Mouse (Mus musculus): ENCODE measurements at regions not wholly inside any gene's neighbourhood (a gene's known extent, or its start where the extent isn't known, plus 50 kb on each side); places are given as distances from the start of the nearest gene placed in this dataset.
"Not testable (repeated sequence)": the region's sequence is repeated elsewhere in the genome, so short reads cannot be mapped to it uniquely, and the experiment has no call there.

GRCm38 (mm10) chr14:13055198-13055597 is 229.4 kb upstream of the Synpr start:
- no peak for ATAC-seq (ENCODE audit: low FRiP score, low read depth)
- no peaks in the 10 kb centered on the region for H3K36me3 ChIP-seq
- no peak overlapping the region for H3K9ac ChIP-seq
- H3K4me1 ChIP-seq (replicated peaks) = no peaks in the 10 kb centered on the region
- no peak overlapping the region for H3K4me2 ChIP-seq
- 62% methylated on average over 2 of the region's 2 CpGs for WGBS
- no peak overlapping the region for H3K27ac ChIP-seq (replicated peaks)
- no peaks in the 10 kb centered on the region for H3K9me3 ChIP-seq
- no peak overlapping the region for H3K4me3 ChIP-seq
- no peaks in the 10 kb centered on the region for H3K27me3 ChIP-seq

- ATAC-seq (ENCODE audit: low FRiP score, low read depth); H3K9ac ChIP-seq; H3K4me1 ChIP-seq (replicated peaks); H3K27ac ChIP-seq (replicated peaks); H3K4me2 ChIP-seq; H3K4me3 ChIP-seq; H3K9me3 ChIP-seq; H3K27me3 ChIP-seq; H3K36me3 ChIP-seq: not testable (repeated sequence)
- WGBS = 51% methylated on average over 3 of the region's 3 CpGs
Observed at GRCm38 (mm10) chr14:13042536-13042935, 219.7 kb upstream of the Cadps start.

- Histone ChIP-seq H3K27me3 (no peaks in the 10 kb centered on the region), H3K4me3 (no peak overlapping the region), H3K4me2 (no peak overlapping the region), H3K9ac (no peak overlapping the region), H3K36me3 (no peaks in the 10 kb centered on the region), H3K9me3 (no peaks in the 10 kb centered on the region), H3K4me1 (replicated peaks) (no peaks in the 10 kb centered on the region), H3K27ac (replicated peaks) (no peak overlapping the region)
- WGBS = 87% methylated on average over 1 of the region's 1 CpGs
- no peak for ATAC-seq (ENCODE audit: low FRiP score, low read depth)
Observed at GRCm38 (mm10) chr14:13041741-13042140, 218.9 kb upstream of the Cadps start.

GRCm38 (mm10) chr14:13040176-13040575 is 217.3 kb upstream of the Cadps start:
- Histone ChIP-seq H3K9me3 (no peaks in the 10 kb centered on the region), H3K4me3 (no peak overlapping the region), H3K4me2 (no peak overlapping the region), H3K4me1 (replicated peaks) (no peaks in the 10 kb centered on the region), H3K36me3 (no peaks in the 10 kb centered on the region), H3K9ac (no peak overlapping the region), H3K27me3 (no peaks in the 10 kb centered on the region), H3K27ac (replicated peaks) (no peak overlapping the region)
- WGBS = 86% methylated on average over 2 of the region's 2 CpGs
- ATAC-seq (ENCODE audit: low FRiP score, low read depth) = no peak

GRCm38 (mm10) chr14:13037426-13037825 is 214.5 kb upstream of the Cadps start:
- H3K27ac ChIP-seq (replicated peaks) = no peak overlapping the region
- WGBS = 97% methylated on average over 2 of the region's 2 CpGs
- no peak for ATAC-seq (ENCODE audit: low FRiP score, low read depth)

GRCm38 (mm10) chr14:13029794-13030193 is 206.9 kb upstream of the Cadps start:
- Histone ChIP-seq H3K4me2 (no peak overlapping the region), H3K27me3 (no peaks in the 10 kb centered on the region), H3K27ac (replicated peaks) (no peak overlapping the region), H3K36me3 (no peaks in the 10 kb centered on the region), H3K4me3 (no peak overlapping the region), H3K4me1 (replicated peaks) (no peaks in the 10 kb centered on the region), H3K9ac (no peak overlapping the region), H3K9me3 (no peaks in the 10 kb centered on the region)
- WGBS = 92% methylated on average over 2 of the region's 2 CpGs
- ATAC-seq (ENCODE audit: low FRiP score, low read depth) = no peak

More at GRCm38 (mm10) chr14:13037426-13037825, 214.5 kb upstream of the Cadps start:
- Histone ChIP-seq H3K4me3 (no peak overlapping the region), H3K4me1 (replicated peaks) (no peaks in the 10 kb centered on the region), H3K27me3 (no peaks in the 10 kb centered on the region), H3K4me2 (no peak overlapping the region), H3K36me3 (no peaks in the 10 kb centered on the region), H3K9me3 (no peaks in the 10 kb centered on the region), H3K9ac (no peak overlapping the region)

GRCm38 (mm10) chr14:13022744-13023143 is 199.9 kb upstream of the Cadps start:
- no peaks in the 10 kb centered on the region for H3K9me3 ChIP-seq
- no peak overlapping the region for H3K4me3 ChIP-seq
- H3K4me1 ChIP-seq (replicated peaks) = no peaks in the 10 kb centered on the region
- H3K4me2 ChIP-seq = no peak overlapping the region
- no peaks in the 10 kb centered on the region for H3K27me3 ChIP-seq
- H3K9ac ChIP-seq = no peak overlapping the region
- no peaks in the 10 kb centered on the region for H3K36me3 ChIP-seq
- no peak for ATAC-seq (ENCODE audit: low FRiP score, low read depth)
- H3K27ac ChIP-seq (replicated peaks) = no peak overlapping the region

- Histone ChIP-seq H3K27me3 (no peaks in the 10 kb centered on the region), H3K4me1 (replicated peaks) (no peaks in the 10 kb centered on the region), H3K9ac (no peak overlapping the region), H3K4me3 (no peak overlapping the region), H3K27ac (replicated peaks) (no peak overlapping the region), H3K36me3 (no peaks in the 10 kb centered on the region), H3K4me2 (no peak overlapping the region), H3K9me3 (no peaks in the 10 kb centered on the region)
- 70% methylated on average over 3 of the region's 3 CpGs for WGBS
- no peak for ATAC-seq (ENCODE audit: low FRiP score, low read depth)
Observed at GRCm38 (mm10) chr14:13011099-13011498, 188.2 kb upstream of the Cadps start.

- WGBS = 90% methylated on average over 1 of the region's 1 CpGs
- no peak for ATAC-seq (ENCODE audit: low FRiP score, low read depth)
Observed at GRCm38 (mm10) chr14:13000997-13001699, 178.3 kb upstream of the Cadps start.

GRCm38 (mm10) chr14:12979416-12979815 is 156.5 kb upstream of the Cadps start:
- no peak for ATAC-seq (ENCODE audit: low FRiP score, low read depth)
- H3K4me1 ChIP-seq (replicated peaks) = no peaks in the 10 kb centered on the region
- no peak overlapping the region for H3K9ac ChIP-seq
- no peaks in the 10 kb centered on the region for H3K36me3 ChIP-seq
- no peaks in the 10 kb centered on the region for H3K27me3 ChIP-seq
- no peak overlapping the region for H3K4me2 ChIP-seq
- no peak overlapping the region for H3K4me3 ChIP-seq
- no peak overlapping the region for H3K27ac ChIP-seq (replicated peaks)
- H3K9me3 ChIP-seq = no peaks in the 10 kb centered on the region

More at GRCm38 (mm10) chr14:13000997-13001699, 178.3 kb upstream of the Cadps start:
- Histone ChIP-seq H3K9me3 (no peaks in the 10 kb centered on the region), H3K4me1 (replicated peaks) (no peaks in the 10 kb centered on the region), H3K9ac (no peak overlapping the region), H3K27ac (replicated peaks) (no peak overlapping the region), H3K27me3 (no peaks in the 10 kb centered on the region), H3K4me2 (no peak overlapping the region), H3K4me3 (no peak overlapping the region), H3K36me3 (no peaks in the 10 kb centered on the region)

- no peaks in the 10 kb centered on the region for H3K4me1 ChIP-seq (replicated peaks)
- WGBS = 18% methylated on average over 1 of the region's 1 CpGs
- no peak overlapping the region for H3K27ac ChIP-seq (replicated peaks)
- H3K27me3 ChIP-seq = no peaks in the 10 kb centered on the region
- no peak overlapping the region for H3K4me2 ChIP-seq
- H3K9ac ChIP-seq = no peak overlapping the region
- H3K4me3 ChIP-seq = no peak overlapping the region
- no peaks in the 10 kb centered on the region for H3K9me3 ChIP-seq
- no peaks in the 10 kb centered on the region for H3K36me3 ChIP-seq
- ATAC-seq (ENCODE audit: low FRiP score, low read depth) = no peak
Observed at GRCm38 (mm10) chr14:12966441-12966840, 143.6 kb upstream of the Cadps start.

- not testable (repeated sequence) for H3K4me3 ChIP-seq; H3K27me3 ChIP-seq; H3K4me2 ChIP-seq; ATAC-seq (ENCODE audit: low FRiP score, low read depth); H3K36me3 ChIP-seq; H3K9ac ChIP-seq; H3K4me1 ChIP-seq (replicated peaks); H3K27ac ChIP-seq (replicated peaks); H3K9me3 ChIP-seq
- WGBS = 76% methylated on average over 2 of the region's 2 CpGs
Observed at GRCm38 (mm10) chr14:12957896-12958295, 135.0 kb upstream of the Cadps start.

- 94% methylated on average over 1 of the region's 1 CpGs for WGBS
- H3K4me1 ChIP-seq (replicated peaks) = no peaks in the 10 kb centered on the region
- no peaks in the 10 kb centered on the region for H3K36me3 ChIP-seq
- H3K27me3 ChIP-seq = no peaks in the 10 kb centered on the region
- H3K27ac ChIP-seq (replicated peaks) = no peak overlapping the region
- no peak overlapping the region for H3K4me3 ChIP-seq
- H3K9ac ChIP-seq = no peak overlapping the region
- ATAC-seq (ENCODE audit: low FRiP score, low read depth) = no peak
- H3K9me3 ChIP-seq = no peaks in the 10 kb centered on the region
- no peak overlapping the region for H3K4me2 ChIP-seq
Observed at GRCm38 (mm10) chr14:12950922-12951321, 128.0 kb upstream of the Cadps start.

All from hindbrain, embryonic 15.5 days (tissue).